Mouse (Mus musculus): ENCODE results near the gene Agfg2. TPM values are rescaled to one million over a fixed set of nuclear protein-coding genes. Genes with fewer than 3 reads are reported as not detected.
"Not testable (repeated sequence)": the region's sequence is repeated elsewhere in the genome, so short reads cannot be mapped to it uniquely, and the experiment has no call there.

Agfg2 gene
- polyA plus RNA-seq, 1 experiment from 2014 or later = 23.0 TPM

GRCm38 (mm10) chr5:137631591-137631990 lies 52.9 kb downstream of the Agfg2 start:
- Histone ChIP-seq H3K4me1 (peaks cover 49% of the 10 kb centered on the region), H3K9me3 (no peaks in the 10 kb centered on the region), H3K27me3 (replicated peaks; ENCODE audit: low read depth, poor library complexity, severe bottlenecking) (no peaks in the 10 kb centered on the region), H3K4me3 (peak overlapping the region; percentile 71), H3K36me3 (replicated peaks) (peaks cover 57% of the 10 kb centered on the region), H3K27ac (replicated peaks) (peak overlapping the region; percentile 93)
- 76% methylated on average over 4 of the region's 4 CpGs for WGBS
- DNase-seq (ENCODE audit: low spot score) = no peak

DNA sequence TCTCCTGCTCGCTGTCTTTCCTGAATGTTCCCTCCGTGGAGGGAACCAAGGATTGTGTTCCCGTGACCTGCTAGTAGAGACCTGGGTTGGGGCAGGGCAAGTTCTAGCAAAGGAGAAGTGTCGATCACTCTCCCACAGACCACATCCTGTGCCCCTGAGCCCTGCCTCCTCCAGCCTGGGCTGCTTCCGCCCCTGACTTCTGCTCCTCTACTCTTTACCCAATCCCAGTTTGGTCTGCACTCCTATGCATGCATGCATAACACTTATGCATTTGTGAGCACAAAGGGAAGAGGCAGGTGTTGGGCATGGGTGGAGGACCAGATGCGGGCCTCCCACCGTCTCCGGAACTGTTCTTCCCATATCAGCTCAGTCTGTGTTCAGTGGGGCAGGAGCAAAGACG lies 53.4 kb downstream of the Agfg2 start:
- H3K9me3 ChIP-seq = no peaks in the 10 kb centered on the region
- H3K36me3 ChIP-seq (replicated peaks) = peaks cover 52% of the 10 kb centered on the region
- WGBS = 70% methylated on average over 9 of the region's 9 CpGs
- no peak for DNase-seq (ENCODE audit: low spot score)
- no peaks in the 10 kb centered on the region for H3K27me3 ChIP-seq (replicated peaks; ENCODE audit: low read depth, poor library complexity, severe bottlenecking)
- peak overlapping the region; percentile 93 for H3K27ac ChIP-seq (replicated peaks)
- H3K4me1 ChIP-seq = peaks cover 49% of the 10 kb centered on the region
- H3K4me3 ChIP-seq = peak overlapping the region; percentile 71

- Histone ChIP-seq H3K36me3 (replicated peaks) (peaks cover 47% of the 10 kb centered on the region), H3K27me3 (replicated peaks; ENCODE audit: low read depth, poor library complexity, severe bottlenecking) (no peaks in the 10 kb centered on the region), H3K27ac (replicated peaks) (peak overlapping the region; percentile 93), H3K4me1 (peaks cover 49% of the 10 kb centered on the region), H3K4me3 (peak overlapping the region; percentile 71), H3K9me3 (no peaks in the 10 kb centered on the region)
- 33% methylated on average over 3 of the region's 3 CpGs for WGBS
- DNase-seq (ENCODE audit: low spot score) = no peak
Measured at GRCm38 (mm10) chr5:137630602-137631001, 53.9 kb downstream of the Agfg2 start.

DNA sequence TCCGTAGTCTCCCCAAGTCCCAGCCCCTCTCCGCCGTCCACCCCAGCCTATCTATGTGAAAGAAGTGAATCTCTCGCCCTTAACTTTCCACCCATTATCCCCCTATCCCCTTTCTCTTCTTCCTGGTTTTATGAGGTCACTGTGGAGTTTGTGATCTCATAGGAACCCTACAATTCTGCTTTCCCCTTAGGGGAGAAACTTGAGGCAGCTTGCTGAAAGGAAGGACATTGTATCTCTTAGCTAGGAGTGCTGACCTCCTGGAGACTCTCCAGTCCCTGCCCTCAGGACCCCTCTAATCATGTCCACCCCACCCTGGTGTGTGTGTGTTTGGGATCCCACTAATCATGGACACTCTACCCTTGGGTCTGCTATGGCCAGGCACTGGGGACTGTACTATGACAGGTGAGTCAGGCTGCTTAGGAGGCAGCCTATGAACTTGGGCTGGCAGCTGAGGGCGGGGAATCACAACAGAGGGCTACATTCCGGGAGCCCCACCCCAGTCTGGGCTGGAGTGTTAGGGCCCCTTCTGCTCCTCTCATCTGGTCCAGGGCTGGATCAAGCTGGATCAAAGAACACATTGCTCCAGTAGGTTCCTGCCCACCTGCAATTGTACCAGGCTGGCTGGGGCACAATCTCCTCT lies 54.5 kb downstream of the Agfg2 start:
- H3K36me3 ChIP-seq (replicated peaks) = peaks cover 41% of the 10 kb centered on the region
- 27% methylated on average over 6 of the region's 6 CpGs for whole genome bisulfite sequencing
- H3K9me3 ChIP-seq = no peaks in the 10 kb centered on the region
- peak overlapping the region; percentile 71 for H3K4me3 ChIP-seq
- DNase-seq (ENCODE audit: low spot score) = no peak
- no peaks in the 10 kb centered on the region for H3K27me3 ChIP-seq (replicated peaks; ENCODE audit: low read depth, poor library complexity, severe bottlenecking)
- H3K4me1 ChIP-seq = peaks cover 52% of the 10 kb centered on the region
- peak overlapping the region; percentile 93 for H3K27ac ChIP-seq (replicated peaks)

DNA sequence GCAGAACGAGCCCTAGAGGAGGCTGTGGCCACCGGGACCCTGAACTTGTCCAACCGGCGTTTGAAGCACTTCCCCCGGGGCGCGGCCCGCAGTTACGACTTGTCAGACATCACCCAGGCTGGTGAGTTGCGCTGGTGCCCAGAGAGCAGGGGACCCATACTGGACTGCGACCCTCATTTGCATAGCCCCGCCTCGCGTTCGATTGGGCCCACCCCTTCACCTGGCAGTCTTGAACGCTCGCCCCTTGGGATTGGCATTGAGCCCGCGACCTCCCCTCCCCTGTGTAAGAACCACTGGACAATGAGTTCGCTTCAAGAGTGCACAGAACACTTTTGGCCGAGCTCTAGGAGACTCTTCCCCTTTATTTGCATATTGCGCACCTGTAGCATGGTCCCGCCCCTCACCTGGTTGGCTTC lies 55.2 kb downstream of the Agfg2 start:
- peaks cover 59% of the 10 kb centered on the region for H3K4me1 ChIP-seq
- H3K27me3 ChIP-seq (replicated peaks; ENCODE audit: low read depth, poor library complexity, severe bottlenecking) = no peaks in the 10 kb centered on the region
- under 1% methylated on average over 23 of the region's 23 CpGs for WGBS
- H3K4me3 ChIP-seq = peak overlapping the region; percentile 71
- peak overlapping the region; percentile 93 for H3K27ac ChIP-seq (replicated peaks)
- H3K9me3 ChIP-seq = no peaks in the 10 kb centered on the region
- DNase-seq (ENCODE audit: low spot score) = peak; percentile 80
- H3K36me3 ChIP-seq (replicated peaks) = peaks cover 34% of the 10 kb centered on the region

- under 1% methylated on average over 46 of the region's 46 CpGs for WGBS
- Histone ChIP-seq H3K4me3 (peak within 1 kb of the TSS; percentile 71), H3K9me3 (no peaks in the 10 kb centered on the region), H3K4me1 (peaks cover 60% of the 10 kb centered on the region), H3K27ac (replicated peaks) (peak within 1 kb of the TSS; percentile 93), H3K36me3 (replicated peaks) (peaks cover 28% of the 10 kb centered on the region), H3K27me3 (replicated peaks; ENCODE audit: low read depth, poor library complexity, severe bottlenecking) (no peaks in the 10 kb centered on the region)
- DNase-seq (ENCODE audit: low spot score) = peak; percentile 99
Measured at GRCm38 (mm10) chr5:137628498-137629305, 55.8 kb downstream of the Agfg2 start, which contains the start of the genes Fbxo24, Lrch4 and Gm20605. Gene Fbxo24, minus strand, starts transcription at chr5:137629002. Gene Lrch4, plus strand, starts transcription at chr5:137629121. Gene Gm20605, plus strand, starts transcription at chr5:137629175.

DNA sequence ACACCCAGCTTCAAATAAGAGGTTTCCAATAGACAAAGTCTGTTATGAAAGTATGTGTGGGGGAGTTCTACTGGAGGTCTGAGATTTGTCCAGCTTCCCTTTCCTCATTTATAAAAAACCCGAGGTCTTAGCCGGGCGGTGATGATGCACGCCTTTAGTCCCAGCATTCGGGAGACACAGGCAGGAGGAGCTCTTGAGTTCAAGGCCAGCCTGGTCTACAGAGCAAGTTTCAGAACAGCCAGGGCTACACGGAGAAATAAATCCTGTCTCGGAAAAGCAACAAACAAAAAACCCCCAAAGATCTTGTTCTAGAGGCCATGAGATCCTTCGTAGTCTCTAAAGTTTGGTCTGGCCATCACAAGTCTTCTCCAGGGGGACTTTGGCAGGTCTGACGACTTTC lies 56.5 kb downstream of the Agfg2 start:
- WGBS = 3% methylated on average over 9 of the region's 9 CpGs
- peak overlapping the region; percentile 71 for H3K4me3 ChIP-seq
- H3K27ac ChIP-seq (replicated peaks) = peak overlapping the region; percentile 93
- H3K36me3 ChIP-seq (replicated peaks) = peaks cover 21% of the 10 kb centered on the region
- no peaks in the 10 kb centered on the region for H3K9me3 ChIP-seq
- no peaks in the 10 kb centered on the region for H3K27me3 ChIP-seq (replicated peaks; ENCODE audit: low read depth, poor library complexity, severe bottlenecking)
- peaks cover 56% of the 10 kb centered on the region for H3K4me1 ChIP-seq
- DNase-seq (ENCODE audit: low spot score) = no peak

DNA sequence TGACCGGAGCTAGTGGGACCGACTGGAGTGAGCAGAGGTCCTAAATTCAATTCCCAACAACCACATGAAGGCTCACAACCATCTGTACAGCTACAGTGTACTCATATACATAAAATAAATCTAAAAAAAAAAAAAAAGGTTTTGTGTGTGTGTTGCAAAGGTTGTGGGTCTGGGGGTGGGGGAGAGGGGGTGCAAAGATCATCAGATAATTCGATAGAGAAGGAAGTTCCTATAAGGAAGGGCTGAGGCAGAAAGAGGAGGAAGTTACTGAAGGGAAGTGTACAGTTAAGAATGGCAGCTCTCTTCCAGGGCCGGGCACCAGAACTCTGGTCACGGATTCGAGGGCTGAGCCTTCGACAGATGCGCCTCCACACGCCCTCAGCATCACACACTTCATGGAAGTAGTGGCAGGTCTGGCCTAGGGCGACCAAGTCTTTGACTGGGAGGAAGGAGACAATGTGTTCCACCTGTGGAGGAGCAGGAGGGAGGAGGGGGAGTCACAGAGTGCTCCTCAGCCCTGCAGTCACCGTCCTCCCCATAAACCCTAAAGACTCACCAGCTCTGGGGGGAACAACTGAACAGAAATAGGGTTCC lies 60.5 kb downstream of the Agfg2 start:
- no peak for DNase-seq (ENCODE audit: low spot score)
- WGBS = 88% methylated on average over 11 of the region's 11 CpGs
- Histone ChIP-seq H3K4me1 (peaks cover 23% of the 10 kb centered on the region), H3K9me3 (no peaks in the 10 kb centered on the region), H3K4me3 (no peak overlapping the region), H3K27ac (replicated peaks) (peak overlapping the region; percentile 77), H3K27me3 (replicated peaks; ENCODE audit: low read depth, poor library complexity, severe bottlenecking) (0 out of 2 replicates have a peak, but pooled peaks cover 3% of the 10 kb centered on the region), H3K36me3 (replicated peaks) (no peaks in the 10 kb centered on the region)

GRCm38 (mm10) chr5:137615347-137615746 lies 69.2 kb downstream of the Agfg2 start:
- 89% methylated on average over 7 of the region's 7 CpGs for WGBS
- no peaks in the 10 kb centered on the region for H3K9me3 ChIP-seq
- no peaks in the 10 kb centered on the region for H3K36me3 ChIP-seq (replicated peaks)
- H3K4me3 ChIP-seq = no peak overlapping the region
- H3K4me1 ChIP-seq = peaks cover 39% of the 10 kb centered on the region
- H3K27me3 ChIP-seq (replicated peaks; ENCODE audit: low read depth, poor library complexity, severe bottlenecking) = 0 out of 2 replicates have a peak, but pooled peaks cover 3% of the 10 kb centered on the region
- DNase-seq (ENCODE audit: low spot score) = no peak
- no peak overlapping the region for H3K27ac ChIP-seq (replicated peaks)

DNA sequence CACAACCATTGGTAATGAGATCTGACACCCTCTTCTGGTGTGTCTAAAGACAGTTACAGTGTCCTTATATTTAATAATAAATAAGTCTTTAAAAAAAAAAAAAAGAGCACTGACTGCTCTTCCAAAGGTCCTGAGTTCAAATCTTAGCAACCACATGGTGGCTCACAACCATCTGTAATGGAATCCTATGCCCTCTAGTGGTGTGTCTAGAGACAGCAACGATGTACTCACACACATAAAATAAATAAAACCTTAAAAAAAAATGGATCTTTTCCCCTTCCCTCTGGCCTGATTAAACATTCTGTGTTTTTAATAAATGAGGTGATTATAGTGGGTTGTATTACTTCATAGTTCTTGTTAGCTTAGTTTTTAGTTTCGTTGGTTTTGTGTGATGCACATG lies 69.6 kb downstream of the Agfg2 start:
- H3K4me3 ChIP-seq; DNase-seq (ENCODE audit: low spot score); H3K36me3 ChIP-seq (replicated peaks); H3K27me3 ChIP-seq (replicated peaks; ENCODE audit: low read depth, poor library complexity, severe bottlenecking); H3K27ac ChIP-seq (replicated peaks); H3K9me3 ChIP-seq: not testable (repeated sequence)
- H3K4me1 ChIP-seq = peaks cover 43% of the 10 kb centered on the region
- 95% methylated on average over 2 of the region's 2 CpGs for whole genome bisulfite sequencing

DNA sequence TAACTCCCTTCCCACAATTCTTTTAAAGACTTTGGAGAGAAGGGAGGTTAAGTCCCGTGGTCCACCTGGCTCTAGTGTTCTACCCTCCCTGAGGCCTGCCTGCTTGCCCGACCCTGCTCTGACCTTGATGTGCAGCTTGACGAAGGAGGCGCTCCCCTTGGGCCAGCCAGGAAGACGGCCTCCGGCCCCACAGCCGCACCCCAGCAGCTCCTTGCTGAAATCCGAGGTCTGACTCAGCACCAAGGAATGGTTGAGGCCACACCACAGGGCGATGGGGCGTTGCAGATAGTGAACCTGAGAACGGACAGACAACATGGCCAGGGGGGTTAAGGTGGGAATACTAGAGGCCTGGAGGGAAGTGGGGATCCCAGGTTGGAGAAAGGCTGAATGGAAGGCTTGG lies 71.0 kb downstream of the Agfg2 start, which contains the start of gene Pcolce:
Gene Pcolce (minus strand): TSS at position 235 of the 400 bp plus-strand sequence.
- H3K27me3 ChIP-seq (replicated peaks; ENCODE audit: low read depth, poor library complexity, severe bottlenecking) = peaks cover 5% of the 10 kb centered on the region
- peak within 1 kb of the TSS; percentile 20; the same call in 1 of the 2 replicates for H3K4me3 ChIP-seq
- peak within 1 kb of the TSS; percentile 97 for H3K27ac ChIP-seq (replicated peaks)
- H3K4me1 ChIP-seq = peaks cover 57% of the 10 kb centered on the region
- peak; percentile 35 for DNase-seq (ENCODE audit: low spot score)
- no peaks in the 10 kb centered on the region for H3K9me3 ChIP-seq
- H3K36me3 ChIP-seq (replicated peaks) = no peaks in the 10 kb centered on the region
- WGBS = 46% methylated on average over 11 of the region's 11 CpGs

DNA sequence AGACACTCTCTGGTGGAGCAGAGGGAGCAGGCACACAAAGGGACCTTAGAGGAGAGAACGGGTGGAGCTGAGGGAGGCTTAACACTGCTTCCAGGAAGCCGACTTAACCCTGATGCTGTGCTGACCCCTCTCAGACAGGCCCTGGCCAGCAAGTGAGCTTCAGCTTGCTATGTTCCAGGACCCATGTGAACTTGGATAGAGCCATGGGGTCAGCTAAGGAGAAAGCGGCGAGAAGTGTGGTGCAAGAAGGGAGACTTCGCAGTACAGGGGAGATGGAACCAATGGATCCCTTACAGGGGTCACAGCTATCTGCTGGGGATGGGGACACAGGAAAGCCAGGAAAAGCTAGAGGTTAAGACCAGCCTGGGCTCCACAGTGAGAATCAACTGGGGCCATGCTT lies 71.5 kb downstream of the Agfg2 start:
- H3K36me3 ChIP-seq (replicated peaks) = peaks cover 4% of the 10 kb centered on the region; the same call in 1 of the 2 replicates
- WGBS = 61% methylated on average over 5 of the region's 5 CpGs
- peaks cover 10% of the 10 kb centered on the region for H3K27me3 ChIP-seq (replicated peaks; ENCODE audit: low read depth, poor library complexity, severe bottlenecking)
- H3K4me3 ChIP-seq = 0 out of 2 replicates have a peak overlapping the region, but pooled peaks have one; percentile 11
- H3K4me1 ChIP-seq = peaks cover 62% of the 10 kb centered on the region
- no peaks in the 10 kb centered on the region for H3K9me3 ChIP-seq
- H3K27ac ChIP-seq (replicated peaks) = peak overlapping the region; percentile 97
- DNase-seq (ENCODE audit: low spot score) = no peak

Data from embryonic facial prominence, embryonic 10.5 days (tissue).